Mouse (Mus musculus) G1E-ER4 (cell line): ENCODE results near the gene Arhgef18. TPM values are rescaled to one million over a fixed set of nuclear protein-coding genes. Genes with fewer than 3 reads are reported as not detected.

Experiments
- GATA1 ChIP-seq: IDR thresholded peaks from one replicate; pipeline ENCODE4 v1.8.0; 2012; ENCODE audit warnings: low read length, inconsistent platforms
- polyA plus RNA-seq: library from polyadenylated mRNA; stranded (reverse); fragments of >175 nt; gene quantifications from 2 replicates; pipeline ENCODE4 v1.2.3, GENCODE M21; 2012

The Arhgef18 gene
- polyA plus RNA-seq, 1 experiment: 32.4 TPM

- no peak for TF ChIP-seq GATA1
Observed at GRCm38 (mm10) chr8:3387286-3387685, 5.5 kb upstream of the Arhgef18 start.

DNA sequence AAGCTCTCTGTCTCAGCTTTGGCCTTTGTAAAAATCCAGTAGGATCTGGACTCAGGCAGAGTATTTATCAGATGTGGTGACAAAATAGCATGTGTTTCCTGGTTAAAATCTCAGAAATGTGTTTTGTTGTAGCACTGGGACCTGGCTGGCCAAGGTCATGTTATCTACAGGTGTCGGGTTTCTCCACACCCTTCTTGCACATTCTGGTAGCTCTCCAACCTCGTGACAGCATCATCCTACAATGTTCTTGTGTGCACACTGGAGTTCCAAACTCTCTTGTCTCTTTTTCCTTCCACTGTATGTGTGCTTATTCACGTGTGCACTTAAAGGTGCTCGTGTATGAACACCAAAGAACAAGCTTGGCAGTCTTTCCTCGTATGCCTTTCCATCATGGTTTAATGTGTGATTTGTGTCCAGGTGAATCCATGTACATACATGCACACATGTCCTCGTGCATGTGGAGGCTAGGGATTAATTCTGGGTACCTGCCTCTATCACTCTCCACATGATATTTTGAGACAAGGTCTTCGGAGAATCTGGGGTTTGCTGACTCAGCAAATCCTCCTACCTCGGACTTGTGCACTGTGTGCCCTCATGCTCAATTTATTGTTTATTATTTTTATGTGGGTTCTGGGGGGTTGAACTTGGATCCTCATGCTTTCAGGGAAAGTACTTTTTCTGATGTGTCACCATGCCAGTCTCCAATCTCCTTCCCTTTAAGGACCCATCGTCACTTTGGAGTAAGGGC lies 4.0 kb upstream of the Arhgef18 start:
- no peak for TF ChIP-seq GATA1

- no peak for TF ChIP-seq GATA1
Observed at GRCm38 (mm10) chr8:3389506-3389905, 3.3 kb upstream of the Arhgef18 start.

GRCm38 (mm10) chr8:3392293-3392692 lies 513 bp upstream of the Arhgef18 start:
- no peak for TF ChIP-seq GATA1

DNA sequence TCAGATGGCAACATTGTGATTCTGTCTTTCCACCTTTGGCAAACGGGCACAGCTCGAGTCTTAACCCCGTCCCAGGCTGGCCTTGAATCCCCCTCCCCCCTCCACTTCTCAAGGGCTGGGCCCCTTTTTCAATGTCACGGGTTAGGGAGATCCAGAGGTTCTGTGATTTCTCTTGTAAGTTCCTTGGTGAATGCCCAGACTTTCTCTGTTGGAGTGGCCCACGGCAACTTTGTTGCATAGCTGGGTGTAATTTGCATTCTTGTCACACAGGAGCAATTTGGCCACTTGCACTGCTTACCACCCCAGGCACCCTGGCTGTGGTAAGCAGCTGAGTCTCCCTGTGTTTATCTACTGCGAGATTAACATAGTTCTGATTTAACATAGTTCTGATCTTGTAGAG lies 1.8 kb downstream of the Arhgef18 start:
- no peak for TF ChIP-seq GATA1

- no peak for TF ChIP-seq GATA1
Observed at GRCm38 (mm10) chr8:3395246-3395645, 2.4 kb downstream of the Arhgef18 start.

DNA sequence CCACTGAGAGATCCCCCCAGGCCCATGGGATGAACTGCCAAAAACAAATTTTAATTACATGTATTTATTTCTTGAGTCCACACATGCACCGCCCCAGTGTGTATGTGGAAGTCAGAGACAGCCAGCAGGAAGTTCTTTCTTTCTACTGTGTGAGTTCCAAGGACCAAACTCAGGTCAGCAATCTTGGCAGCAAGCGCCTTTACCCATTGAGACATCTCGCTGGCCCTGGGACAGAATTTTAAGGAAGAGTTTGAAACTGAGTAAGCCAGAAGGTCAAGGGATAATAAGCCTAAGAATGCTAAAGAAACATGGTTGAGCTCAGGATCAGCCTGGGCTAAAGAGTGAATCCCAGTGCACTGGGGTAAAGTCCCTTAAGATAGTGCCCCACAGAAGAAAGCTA lies 4.8 kb downstream of the Arhgef18 start:
- no peak for TF ChIP-seq GATA1

DNA sequence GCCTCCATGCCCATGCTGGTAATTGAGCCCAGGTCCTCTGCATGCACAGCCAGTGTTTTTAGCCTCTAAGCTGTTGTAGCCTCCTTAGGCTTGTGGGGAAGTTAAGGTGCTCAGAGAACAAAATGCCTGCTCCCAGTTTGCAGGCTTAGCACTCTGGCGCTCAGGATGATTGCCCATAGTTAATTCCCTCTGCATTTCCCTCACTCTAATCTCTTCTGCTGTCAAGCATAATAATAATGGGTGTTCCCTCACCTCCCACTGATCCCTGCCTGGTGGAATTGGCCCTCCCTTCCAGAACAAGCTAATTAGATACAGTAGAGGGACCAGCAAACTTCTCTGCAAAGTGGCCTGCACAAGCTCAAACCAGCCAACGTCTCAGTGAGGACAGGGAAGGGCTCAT lies 7.7 kb downstream of the Arhgef18 start:
- TF ChIP-seq GATA1: no peak

DNA sequence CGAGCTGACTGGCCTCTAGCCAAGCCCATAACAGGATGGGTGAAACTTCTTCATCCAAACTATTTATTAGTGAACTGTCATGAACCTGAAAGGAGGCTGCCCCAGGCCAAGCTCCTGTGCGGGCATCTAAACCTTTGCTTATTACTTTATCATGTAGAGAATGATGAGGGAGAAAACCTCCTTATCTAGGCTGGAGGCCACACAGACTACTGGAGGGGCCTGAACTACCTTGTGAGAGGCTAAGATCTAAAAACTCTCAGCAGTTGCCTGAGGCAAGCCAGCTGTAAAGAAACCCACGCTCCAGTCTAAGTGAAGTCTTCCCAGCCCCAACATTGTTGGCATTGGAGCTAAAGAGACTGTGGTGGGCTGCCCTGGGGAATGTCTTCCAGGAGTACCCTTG lies 14.6 kb downstream of the Arhgef18 start:
- no peak for TF ChIP-seq GATA1

DNA sequence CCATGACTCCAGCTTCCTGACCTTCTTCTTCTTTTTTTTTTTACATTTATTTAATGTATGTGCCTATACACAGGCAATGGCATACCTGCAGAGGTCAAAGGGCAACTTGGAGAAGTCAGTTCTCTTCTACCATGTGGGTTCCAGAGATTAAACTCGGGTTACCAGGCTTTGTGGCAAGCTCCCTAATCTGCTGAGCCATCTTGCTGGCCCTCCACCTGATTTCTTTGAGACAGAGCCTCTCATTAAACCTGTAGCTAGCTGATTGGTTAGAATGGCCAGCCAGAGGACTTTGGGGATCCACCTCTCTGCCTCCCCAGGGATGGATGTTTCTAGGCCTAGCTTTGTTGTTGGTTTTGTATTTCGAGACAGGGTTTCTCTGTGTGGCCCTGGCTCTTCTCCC lies 18.3 kb downstream of the Arhgef18 start:
- TF ChIP-seq GATA1: no peak

GRCm38 (mm10) chr8:3411901-3412301 lies 19.1 kb downstream of the Arhgef18 start:
- peak; percentile 70 for TF ChIP-seq GATA1

DNA sequence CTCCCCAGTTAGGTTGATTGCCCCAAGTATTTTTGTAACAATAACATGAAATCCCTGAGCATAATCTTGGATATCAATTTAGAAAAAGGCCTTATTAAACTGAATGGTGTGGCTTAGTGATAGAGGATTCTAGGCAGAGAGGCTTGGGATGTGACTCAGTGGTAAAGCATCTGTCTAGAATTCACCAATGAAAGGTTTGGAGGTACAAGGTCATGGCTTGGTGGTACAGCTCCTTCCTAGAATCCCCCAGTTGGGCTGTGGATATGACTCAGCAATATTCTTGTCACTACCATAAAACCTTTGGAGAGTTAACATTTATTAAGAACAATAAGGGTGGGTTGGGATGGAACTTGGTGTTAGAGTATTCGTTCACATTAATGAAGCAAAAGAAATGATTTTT lies 20.0 kb downstream of the Arhgef18 start:
- no peak for TF ChIP-seq GATA1

DNA sequence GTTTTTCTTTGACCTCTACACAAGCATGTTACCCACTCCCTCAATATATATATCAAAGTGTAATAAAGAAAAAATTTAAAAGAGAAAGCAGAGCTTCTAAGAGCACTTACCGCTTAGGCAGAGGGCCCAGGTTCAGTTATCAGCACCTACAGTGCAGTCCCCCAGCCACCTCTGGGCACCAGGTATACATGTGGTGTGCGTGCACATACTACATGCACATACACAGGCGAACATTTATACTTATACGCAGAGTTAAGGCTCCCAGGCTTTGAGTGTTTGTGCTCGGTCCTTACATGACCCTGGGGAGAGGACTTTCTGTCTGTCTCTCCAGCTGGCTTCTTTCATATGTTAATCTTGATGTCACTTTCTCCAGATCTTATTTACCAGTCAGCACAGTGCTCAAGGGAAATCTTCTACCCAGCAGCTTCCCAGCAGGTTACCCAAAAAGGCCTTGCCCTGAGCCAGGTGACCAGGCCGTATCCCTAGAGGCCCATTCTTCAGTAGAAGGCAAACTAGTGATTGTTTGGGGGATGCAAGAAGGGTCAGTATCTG lies 21.9 kb downstream of the Arhgef18 start:
- no peak for TF ChIP-seq GATA1

DNA sequence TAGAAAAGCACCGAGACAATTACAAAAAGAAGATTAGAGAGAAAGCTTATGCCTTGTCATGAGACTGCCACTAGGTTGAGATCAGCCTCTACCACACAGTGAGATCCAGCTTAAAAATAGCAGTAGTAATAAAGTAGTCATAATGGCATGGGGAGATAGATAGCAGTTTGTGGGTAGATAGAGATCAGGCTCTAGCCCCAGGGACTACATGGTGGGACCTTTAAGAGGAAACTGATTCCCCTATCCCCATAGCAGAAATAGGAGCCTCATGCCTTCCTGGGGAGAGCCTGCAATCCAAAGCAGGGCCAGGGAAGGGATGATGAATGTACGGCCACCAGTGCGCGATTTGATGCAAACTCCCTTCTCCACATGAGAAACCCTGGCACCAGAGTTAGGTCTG lies 22.5 kb downstream of the Arhgef18 start:
- TF ChIP-seq GATA1: peak; percentile 55

DNA sequence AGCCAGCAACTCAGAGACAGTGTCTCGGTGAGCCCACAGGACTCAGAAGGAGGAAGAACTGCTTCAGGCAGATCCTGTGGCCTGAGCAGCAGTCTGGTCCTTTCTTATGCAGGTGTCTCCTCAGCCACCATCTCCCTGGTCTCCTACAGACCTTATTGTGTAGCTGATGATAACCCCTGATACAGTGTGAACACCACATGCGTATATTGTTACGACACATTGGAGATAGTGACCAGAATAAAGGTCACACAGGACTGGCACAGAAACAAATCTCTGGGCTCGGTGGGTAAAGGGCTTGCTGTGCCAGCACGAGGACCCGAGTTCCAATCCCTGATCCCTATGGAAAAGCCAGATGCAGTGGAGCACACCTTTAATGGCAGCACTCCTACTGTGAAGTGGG lies 22.9 kb downstream of the Arhgef18 start:
- TF ChIP-seq GATA1: no peak

- no peak for TF ChIP-seq GATA1
Observed at GRCm38 (mm10) chr8:3416846-3417245, 24.0 kb downstream of the Arhgef18 start.

DNA sequence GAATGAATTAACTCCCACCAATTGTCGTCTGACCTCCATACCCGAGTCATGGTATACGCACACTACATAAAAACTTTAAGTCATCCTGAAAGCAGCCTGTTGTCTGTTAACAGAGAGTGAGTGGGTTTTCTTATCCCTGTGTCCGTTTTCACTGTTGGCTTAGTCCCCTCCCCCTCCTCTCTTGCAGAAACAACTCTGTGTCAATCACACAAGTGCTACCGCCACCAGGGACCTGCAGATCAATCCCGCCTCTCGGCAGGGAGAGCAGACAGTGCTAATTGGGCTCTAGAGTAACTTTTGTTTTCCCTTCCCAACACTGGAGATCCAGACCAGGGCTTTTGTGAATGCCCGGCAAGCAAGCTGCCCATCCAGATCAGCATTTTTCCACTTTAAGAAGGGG lies 24.6 kb downstream of the Arhgef18 start:
- TF ChIP-seq GATA1: no peak
